Mouse (Mus musculus) limb, embryonic 14.5 days (tissue): ENCODE results near the gene Zfp655. TPM values are rescaled to one million over a fixed set of nuclear protein-coding genes. Genes with fewer than 3 reads are reported as not detected.
"Not testable (repeated sequence)": the region's sequence is repeated elsewhere in the genome, so short reads cannot be mapped to it uniquely, and the experiment has no call there.

ENCODE experiments used
- ATAC-seq: fragments of 200-750 bp; cut with Nextera tagmentation; 2 replicates; pipeline ENCODE4 v1.8.0; 2017; ENCODE audit warnings: low read depth, moderate number of reproducible peaks, moderate TSS enrichment; ENCODE audit not compliant: low FRiP score
- DNase-seq: peaks from one replicate; pipeline ENCODE4 v3.0.0-alpha.2; 2015; ENCODE audit warnings: low spot score
- H3K27ac ChIP-seq: fragments of 300-500 bp; sonication (generic); replicated peaks from 2 replicates; pipeline ENCODE4 v1.5.1; 2014; ENCODE audit warnings: low read depth, mild to moderate bottlenecking, low read length, moderate library complexity, mixed read lengths
- H3K27me3 ChIP-seq: fragments of 300-500 bp; sonication (generic); 2 replicates; pipeline ENCODE4 v1.6.1; 2014; ENCODE audit warnings: low read length, mixed read lengths; ENCODE audit not compliant: control insufficient read depth, insufficient read depth
- H3K36me3 ChIP-seq: fragments of 300-500 bp; sonication (generic); 2 replicates; pipeline ENCODE4 v1.6.1; 2014; ENCODE audit warnings: mild to moderate bottlenecking, low read length, moderate library complexity, mixed read lengths; ENCODE audit not compliant: control insufficient read depth, insufficient read depth
- H3K4me1 ChIP-seq: fragments of 300-500 bp; sonication (generic); 2 replicates; pipeline ENCODE4 v1.6.1; 2014; ENCODE audit warnings: antibody characterized with exemption, low read length, mixed read lengths; ENCODE audit not compliant: control insufficient read depth, insufficient read depth
- H3K4me2 ChIP-seq: fragments of 300-500 bp; sonication (generic); replicated peaks from 2 replicates; pipeline ENCODE4 v1.6.1; 2014; ENCODE audit warnings: low read depth, mild to moderate bottlenecking, low read length, moderate library complexity; ENCODE audit not compliant: severe bottlenecking
- H3K4me3 ChIP-seq: fragments of 300-500 bp; sonication (generic); replicated peaks from 2 replicates; pipeline ENCODE4 v1.5.1; 2014; ENCODE audit warnings: low read length
- H3K9ac ChIP-seq: fragments of 300-500 bp; sonication (generic); 2 replicates; pipeline ENCODE4 v1.6.1; 2014; ENCODE audit warnings: mild to moderate bottlenecking, low read depth, low read length, moderate library complexity; ENCODE audit not compliant: severe bottlenecking
- H3K9me3 ChIP-seq: fragments of 300-500 bp; sonication (generic); 2 replicates; pipeline ENCODE4 v1.6.1; 2016; ENCODE audit warnings: low read length; ENCODE audit not compliant: control insufficient read depth
- POLR2A ChIP-seq: fragments of 200-500 bp; IDR thresholded peaks from 2 replicates; pipeline ENCODE4 v1.8.0; 2012; ENCODE audit warnings: inconsistent platforms, mild to moderate bottlenecking, moderate library complexity, borderline replicate concordance; ENCODE audit not compliant: insufficient read depth, insufficient read length; ENCODE audit errors: extremely low read depth
- WGBS: fragments of 180-500 bp; shearing (Covaris S2); extraction: QIAGEN DNeasy Blood & Tissue Kit; methylation state at CpG from one replicate; pipeline ENCODE4 v1.1.7; 2014; 5-methylcytosine and 5-hydroxymethylcytosine counted together
- polyA plus RNA-seq, 2 experiments: library from polyadenylated mRNA; depleted of rRNA in 1 of 2; stranded (reverse) in 1 of 2; unstranded in 1 of 2; fragments of >200 nt; fragmentation: Nextera tagmentation in 1 of 2; extraction: Ambion mirVana in 1 of 2; gene quantifications; 2 replicates each; pipeline versions ENCODE4 v1.2.1 to v1.2.3; 2012 to 2014

Zfp655 gene
- polyA plus RNA-seq, 2 experiments, result 18.5 to 36.8 TPM

DNA sequence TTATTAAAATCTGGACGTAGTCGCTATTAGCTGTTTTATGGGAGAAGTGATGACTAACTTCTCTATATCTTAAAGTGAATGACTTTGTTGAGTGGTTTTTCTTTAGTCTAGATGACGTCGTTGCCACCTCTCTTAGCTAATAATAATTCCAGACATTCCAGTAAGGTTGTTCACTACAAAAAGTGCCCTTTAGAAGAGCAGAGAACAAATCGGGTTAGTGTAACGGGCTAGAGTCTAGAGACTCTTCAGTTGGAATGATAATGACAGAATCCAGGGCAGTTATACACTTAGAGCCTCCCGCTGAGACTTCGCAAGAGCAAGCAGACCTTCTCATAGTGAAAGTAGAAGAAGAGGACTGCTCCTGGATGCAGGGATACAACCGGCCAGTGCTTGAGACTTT, 26.5 kb upstream of the Zfp655 start:
- Histone ChIP-seq H3K4me3 (peak overlapping the region; percentile 52), H3K9me3 (no peaks in the 10 kb centered on the region), H3K27ac (no peak overlapping the region), H3K4me2 (peak overlapping the region; percentile 48), H3K4me1 (peaks cover 14% of the 10 kb centered on the region), H3K27me3 (no peaks in the 10 kb centered on the region), H3K36me3 (peaks cover 23% of the 10 kb centered on the region), H3K9ac (peak overlapping the region; percentile 66)
- WGBS, result 14% methylated on average over 9 of the region's 9 CpGs
- DNase-seq (peak; percentile 12), ATAC-seq (no peak)
- no peak for TF ChIP-seq POLR2A

DNA sequence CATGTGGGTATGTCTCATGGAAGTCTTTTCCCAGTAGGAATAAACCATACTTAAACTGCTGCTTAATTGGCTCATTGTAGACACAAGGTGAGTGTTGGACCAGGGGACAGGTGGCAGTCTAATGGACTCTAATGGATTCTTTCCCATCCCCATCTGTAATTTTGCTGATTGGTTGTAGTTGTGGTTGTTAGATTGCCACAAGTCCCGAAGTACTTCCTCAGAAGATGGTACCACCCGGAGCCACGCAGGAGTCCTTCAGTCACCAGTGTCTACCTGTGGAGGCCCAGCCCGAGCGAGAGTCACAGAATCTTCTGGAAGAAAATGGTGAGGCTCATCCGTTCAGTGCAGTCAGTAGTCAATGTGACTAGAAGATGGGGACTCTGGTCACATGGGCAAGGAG, 24.1 kb upstream of the Zfp655 start:
- WGBS, result 97% methylated on average over 6 of the region's 6 CpGs
- no peak for TF ChIP-seq POLR2A
- H3K27me3 ChIP-seq, result no peaks in the 10 kb centered on the region
- H3K4me1 ChIP-seq, result peaks cover 8% of the 10 kb centered on the region
- H3K4me3 ChIP-seq, result no peak overlapping the region
- H3K9me3 ChIP-seq, result no peaks in the 10 kb centered on the region
- H3K9ac ChIP-seq, result no peak overlapping the region
- no peak overlapping the region for H3K27ac ChIP-seq
- ATAC-seq (no peak), DNase-seq (no peak)
- no peak overlapping the region for H3K4me2 ChIP-seq
- H3K36me3 ChIP-seq, result peaks cover 46% of the 10 kb centered on the region

DNA sequence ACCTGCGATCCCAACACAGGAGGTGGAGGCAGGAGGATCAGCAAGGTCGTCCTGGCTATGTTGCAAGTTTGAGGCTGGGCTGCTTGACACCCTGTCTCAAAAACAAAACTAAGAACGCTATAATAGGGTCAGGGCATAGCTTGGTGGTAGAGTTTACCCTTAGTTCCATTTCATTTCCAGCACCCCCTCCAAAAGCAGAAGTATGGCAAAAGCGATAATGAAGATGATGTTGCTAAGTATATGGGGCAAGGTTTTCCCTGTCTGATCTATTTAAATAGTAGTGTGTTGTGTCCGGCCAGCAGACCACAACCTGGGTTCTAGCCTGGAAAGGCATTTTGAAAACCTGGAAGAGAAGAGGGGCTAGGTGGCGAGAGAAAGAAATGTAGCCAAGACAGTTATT, 23.6 kb upstream of the Zfp655 start:
- Histone ChIP-seq H3K4me2 (no peak overlapping the region), H3K9ac (no peak overlapping the region), H3K36me3 (peaks cover 51% of the 10 kb centered on the region), H3K4me1 (peaks cover 8% of the 10 kb centered on the region), H3K9me3 (no peaks in the 10 kb centered on the region), H3K27ac (no peak overlapping the region), H3K4me3 (no peak overlapping the region), H3K27me3 (no peaks in the 10 kb centered on the region)
- 92% methylated on average over 5 of the region's 6 CpGs for WGBS
- no peak for TF ChIP-seq POLR2A
- ATAC-seq (no peak), DNase-seq (no peak)

DNA sequence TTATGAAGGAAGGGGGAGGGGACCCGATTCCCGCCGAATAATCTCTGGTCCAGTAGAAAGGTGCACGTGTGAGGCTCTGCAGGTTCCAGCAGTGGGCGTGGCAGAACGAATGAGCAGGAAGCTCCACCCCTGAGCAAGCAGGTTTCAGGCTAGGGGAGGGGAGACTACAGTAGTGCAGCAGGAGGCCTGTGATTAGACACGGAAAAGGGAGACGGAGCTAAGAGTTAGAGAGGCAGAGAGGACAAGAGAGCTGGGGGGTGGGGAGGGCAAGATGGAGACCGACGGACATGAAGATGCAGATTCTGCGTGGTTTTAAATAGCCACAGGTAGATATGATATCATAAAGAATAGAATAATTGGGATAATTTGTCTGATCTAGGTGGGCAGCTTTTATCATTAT, 23.1 kb upstream of the Zfp655 start:
- not testable (repeated sequence) for H3K4me1 ChIP-seq, H3K9ac ChIP-seq, H3K27me3 ChIP-seq, H3K9me3 ChIP-seq, H3K4me2 ChIP-seq, H3K4me3 ChIP-seq, DNase-seq, ATAC-seq, H3K27ac ChIP-seq
- 47% methylated on average over 11 of the region's 11 CpGs for WGBS
- peaks cover 54% of the 10 kb centered on the region for H3K36me3 ChIP-seq

DNA sequence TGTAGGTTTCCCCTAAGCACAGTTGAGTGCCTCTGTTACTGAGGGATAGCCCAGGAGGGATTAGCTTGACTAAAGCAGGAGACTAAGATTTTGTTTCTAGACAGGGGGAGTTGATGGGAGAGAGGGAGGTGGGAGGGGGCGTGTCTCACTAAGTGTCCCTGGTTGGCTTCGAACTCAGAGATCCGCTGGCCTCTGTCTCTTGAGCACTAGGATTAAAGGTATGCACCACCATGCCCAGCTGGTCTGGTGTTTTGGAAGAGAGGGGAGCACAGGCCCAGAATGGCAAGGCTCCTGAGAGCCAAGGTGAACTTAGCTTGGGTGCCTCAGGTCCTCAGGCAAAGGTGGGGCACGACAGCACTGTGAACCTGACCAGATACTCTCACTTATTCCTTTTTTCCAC, 20.2 kb upstream of the Zfp655 start:
- Histone ChIP-seq H3K9me3 (no peaks in the 10 kb centered on the region), H3K27ac (no peak overlapping the region), H3K4me1 (no peaks in the 10 kb centered on the region), H3K36me3 (peaks cover 69% of the 10 kb centered on the region), H3K9ac (no peak overlapping the region), H3K4me3 (no peak overlapping the region), H3K4me2 (no peak overlapping the region), H3K27me3 (no peaks in the 10 kb centered on the region)
- ATAC-seq, result no peak
- TF ChIP-seq POLR2A, result no peak
- 92% methylated on average over 4 of the region's 4 CpGs for WGBS
- DNase-seq, result no peak

DNA sequence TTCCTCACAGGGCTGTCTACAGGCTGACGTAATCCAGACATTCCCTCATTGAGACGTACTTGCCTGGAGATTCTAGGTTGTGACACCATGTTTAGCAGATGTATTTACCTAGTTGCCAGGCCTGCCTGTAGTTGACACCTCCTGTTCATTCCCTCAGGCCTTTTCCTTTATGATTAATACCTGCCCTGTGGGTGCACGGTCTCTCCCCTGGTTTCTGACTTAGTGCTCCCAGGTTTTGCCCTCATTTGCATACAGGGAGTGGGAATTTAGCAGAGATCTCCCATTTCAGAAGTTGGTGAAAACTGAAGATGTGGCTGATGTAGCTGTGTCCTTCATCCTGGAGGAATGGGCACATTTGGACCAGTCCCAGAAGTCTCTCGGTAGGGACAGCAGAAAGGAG, 19.3 kb upstream of the Zfp655 start:
- no peak for TF ChIP-seq POLR2A
- Histone ChIP-seq H3K27me3 (no peaks in the 10 kb centered on the region), H3K27ac (no peak overlapping the region), H3K36me3 (peaks cover 64% of the 10 kb centered on the region), H3K4me2 (no peak overlapping the region), H3K9me3 (no peaks in the 10 kb centered on the region), H3K4me1 (no peaks in the 10 kb centered on the region), H3K9ac (no peak overlapping the region), H3K4me3 (no peak overlapping the region)
- ATAC-seq (no peak), DNase-seq (no peak)
- WGBS, result 94% methylated on average over 4 of the region's 4 CpGs
